Mouse (Mus musculus) hindbrain, embryonic 16.5 days (tissue): ENCODE data around the gene Ankrd22. TPM values are rescaled to one million over a fixed set of nuclear protein-coding genes. Genes with fewer than 3 reads are reported as not detected.

Source experiments
- ATAC-seq: fragments of 200-750 bp; cut with Nextera tagmentation; 2 replicates; pipeline ENCODE4 v1.8.0; 2017; ENCODE audit warnings: moderate TSS enrichment, moderate library complexity
- H3K27ac ChIP-seq: fragments of 300-500 bp; sonication (generic); 2 replicates; pipeline ENCODE4 v1.5.1; 2014; ENCODE audit warnings: low read depth, mild to moderate bottlenecking, control low read depth, low read length, moderate library complexity
- H3K27me3 ChIP-seq: fragments of 300-500 bp; sonication (generic); replicated peaks from 2 replicates; pipeline ENCODE4 v1.6.1; 2014; ENCODE audit warnings: low read length; ENCODE audit not compliant: control insufficient read depth, insufficient read depth
- H3K36me3 ChIP-seq: fragments of 300-500 bp; sonication (generic); 2 replicates; pipeline ENCODE4 v1.6.1; 2014; ENCODE audit warnings: mild to moderate bottlenecking, low read length, moderate library complexity, mixed read lengths; ENCODE audit not compliant: control insufficient read depth, insufficient read depth
- H3K4me1 ChIP-seq: fragments of 300-500 bp; sonication (generic); 2 replicates; pipeline ENCODE4 v1.6.1; 2014; ENCODE audit warnings: low read depth, low read length; ENCODE audit not compliant: control insufficient read depth, insufficient read depth
- H3K4me2 ChIP-seq: fragments of 300-500 bp; sonication (generic); 2 replicates; pipeline ENCODE4 v1.6.1; 2014; ENCODE audit warnings: mild to moderate bottlenecking, low read length, control low read depth, moderate library complexity
- H3K4me3 ChIP-seq: fragments of 300-500 bp; sonication (generic); 2 replicates; pipeline ENCODE4 v1.5.1; 2014; ENCODE audit warnings: mild to moderate bottlenecking, low read length, control low read depth, moderate library complexity
- H3K9ac ChIP-seq: fragments of 300-500 bp; sonication (generic); 2 replicates; pipeline ENCODE4 v1.6.1; 2014; ENCODE audit warnings: low read depth, mild to moderate bottlenecking, control low read depth, low read length, moderate library complexity
- H3K9me3 ChIP-seq: fragments of 300-500 bp; sonication (generic); 2 replicates; pipeline ENCODE4 v1.6.1; 2014; ENCODE audit warnings: mild to moderate bottlenecking, low read length, moderate library complexity; ENCODE audit not compliant: control insufficient read depth
- WGBS: fragments of 180-500 bp; shearing (Covaris S2); extraction: QIAGEN DNeasy Blood & Tissue Kit; methylation state at CpG from one replicate; pipeline ENCODE4 v1.1.7; 2014; 5-methylcytosine and 5-hydroxymethylcytosine counted together
- polyA plus RNA-seq: library from polyadenylated mRNA; unstranded; fragments of >200 nt; fragmentation: Nextera tagmentation; extraction: Ambion mirVana; gene quantifications from 2 replicates; pipeline ENCODE4 v1.2.1, GENCODE M21; 2015

The Ankrd22 gene
- polyA plus RNA-seq, 1 experiment from 2014 or later: not detected

DNA sequence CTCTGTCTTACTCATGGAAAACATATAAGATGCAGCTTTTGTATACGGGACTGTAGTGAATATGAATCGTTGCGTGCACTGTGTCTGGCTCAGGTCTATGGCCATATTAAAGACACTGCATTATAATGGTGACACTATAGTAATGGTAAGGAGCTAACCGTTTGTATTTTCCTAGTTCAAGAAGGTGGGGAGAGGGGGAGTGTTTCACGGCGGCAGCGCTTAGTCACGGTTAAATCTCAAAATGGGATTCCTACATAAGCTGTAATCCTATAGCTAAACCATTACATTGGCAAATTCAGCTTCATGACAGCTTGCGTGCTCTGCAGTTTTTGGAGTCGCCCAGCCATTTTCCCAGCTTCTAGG is 25.8 kb upstream of the Ankrd22 start:
- Histone ChIP-seq H3K4me3 (peak overlapping the region; percentile 84), H3K9ac (peak overlapping the region; percentile 92), H3K27ac (peak overlapping the region; percentile 91), H3K27me3 (no peaks in the 10 kb centered on the region), H3K36me3 (no peaks in the 10 kb centered on the region), H3K4me1 (peaks cover 10% of the 10 kb centered on the region), H3K4me2 (peak overlapping the region; percentile 64), H3K9me3 (no peaks in the 10 kb centered on the region)
- 17% methylated on average over 10 of the region's 10 CpGs for whole genome bisulfite sequencing
- peak; percentile 52 for ATAC-seq

DNA sequence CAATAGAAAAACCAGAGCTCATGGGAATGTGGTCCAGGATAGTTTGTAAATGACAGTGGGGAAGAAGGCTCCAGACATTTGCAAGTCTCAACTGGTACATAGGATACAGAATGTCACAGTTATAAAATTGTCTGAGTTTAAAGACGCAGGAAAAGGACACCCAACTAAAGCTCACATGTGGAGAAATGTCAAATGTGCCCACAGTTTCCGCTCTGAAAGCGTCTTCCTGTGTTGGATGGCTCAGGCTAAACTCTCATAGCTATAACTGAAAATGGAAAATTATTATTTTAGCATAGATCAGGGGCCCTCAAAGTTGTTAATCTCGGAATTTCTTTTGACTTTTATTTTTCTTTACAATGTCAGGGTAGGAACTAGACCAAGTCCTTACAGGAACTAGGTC is 21.0 kb upstream of the Ankrd22 start:
- WGBS: 89% methylated on average over 4 of the region's 4 CpGs
- Histone ChIP-seq H3K4me2 (no peak overlapping the region), H3K4me3 (no peak overlapping the region), H3K27me3 (no peaks in the 10 kb centered on the region), H3K27ac (no peak overlapping the region), H3K4me1 (peaks cover 3% of the 10 kb centered on the region; the same call in 1 of the 2 replicates), H3K36me3 (no peaks in the 10 kb centered on the region), H3K9ac (no peak overlapping the region), H3K9me3 (no peaks in the 10 kb centered on the region)
- no peak for ATAC-seq

DNA sequence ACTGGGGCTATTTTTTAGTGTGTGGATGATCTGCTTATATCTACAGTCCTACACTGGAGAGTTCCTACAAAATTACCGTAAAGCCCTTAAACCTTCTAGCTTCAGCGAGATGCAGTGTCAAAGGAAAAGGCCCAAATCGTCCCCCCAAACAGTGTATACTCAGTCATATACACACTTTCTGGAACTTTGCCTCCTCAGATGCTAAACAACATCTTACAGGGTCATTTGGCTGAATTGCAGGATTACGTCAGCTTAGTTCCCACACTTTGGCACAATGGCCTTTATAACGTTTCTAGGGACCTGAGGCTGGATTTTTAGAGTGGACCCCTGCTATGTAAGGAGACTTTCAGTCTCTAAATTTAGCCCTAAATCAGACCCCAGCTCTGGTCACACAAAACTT is 16.6 kb upstream of the Ankrd22 start:
- no peak overlapping the region for H3K27ac ChIP-seq
- WGBS: 70% methylated on average over 5 of the region's 5 CpGs
- no peak for ATAC-seq
- H3K9ac ChIP-seq: no peak overlapping the region
- H3K27me3 ChIP-seq: no peaks in the 10 kb centered on the region
- no peaks in the 10 kb centered on the region for H3K4me1 ChIP-seq
- no peaks in the 10 kb centered on the region for H3K9me3 ChIP-seq
- H3K4me2 ChIP-seq: no peak overlapping the region
- H3K4me3 ChIP-seq: no peak overlapping the region
- no peaks in the 10 kb centered on the region for H3K36me3 ChIP-seq

DNA sequence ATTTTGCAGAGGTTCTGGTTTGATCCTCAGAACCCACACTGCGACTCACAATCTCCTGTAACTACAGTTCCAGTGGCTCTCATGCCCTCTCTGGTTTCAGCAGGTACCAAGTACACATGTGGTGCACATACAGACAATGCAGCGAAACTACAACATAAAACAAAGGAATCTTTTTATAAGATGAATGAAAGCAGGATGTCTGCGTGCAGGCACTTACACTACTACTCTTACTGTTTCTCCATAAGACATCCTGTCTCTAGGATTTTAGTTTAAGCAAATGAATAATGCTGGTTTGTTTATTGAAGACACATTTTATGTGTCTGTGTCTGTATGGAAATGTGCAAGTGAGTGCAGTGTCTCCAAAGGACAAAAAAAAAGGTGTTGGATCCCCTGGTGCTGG is 15.4 kb upstream of the Ankrd22 start:
- H3K27me3 ChIP-seq: no peaks in the 10 kb centered on the region
- H3K4me1 ChIP-seq: no peaks in the 10 kb centered on the region
- no peaks in the 10 kb centered on the region for H3K36me3 ChIP-seq
- H3K4me3 ChIP-seq: no peak overlapping the region
- H3K9me3 ChIP-seq: no peaks in the 10 kb centered on the region
- H3K27ac ChIP-seq: no peak overlapping the region
- WGBS: 82% methylated on average over 3 of the region's 3 CpGs
- no peak for ATAC-seq
- no peak overlapping the region for H3K4me2 ChIP-seq
- H3K9ac ChIP-seq: no peak overlapping the region

DNA sequence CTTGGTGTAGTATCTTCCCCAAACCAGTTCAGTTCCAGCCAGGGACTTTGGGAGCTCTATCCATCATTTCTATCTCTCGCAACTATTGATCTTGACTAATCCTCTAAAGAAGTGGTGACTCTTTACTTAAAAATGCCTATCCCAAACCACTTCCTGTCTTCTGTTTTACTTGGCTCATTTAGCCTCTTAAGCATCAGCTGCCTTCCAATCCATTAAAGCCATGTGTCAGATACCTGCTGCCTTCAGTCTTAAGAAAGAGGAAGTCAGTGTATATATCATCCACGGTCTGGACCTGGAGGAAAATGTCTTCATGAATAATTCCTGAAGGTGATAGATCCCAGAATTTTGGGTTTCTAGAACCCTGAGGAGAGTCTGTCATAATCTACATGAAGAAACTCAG is 14.5 kb upstream of the Ankrd22 start:
- 87% methylated on average over 2 of the region's 2 CpGs for WGBS
- Histone ChIP-seq H3K27ac (no peak overlapping the region), H3K4me3 (no peak overlapping the region), H3K36me3 (no peaks in the 10 kb centered on the region), H3K4me1 (no peaks in the 10 kb centered on the region), H3K9ac (no peak overlapping the region), H3K4me2 (no peak overlapping the region), H3K9me3 (no peaks in the 10 kb centered on the region), H3K27me3 (no peaks in the 10 kb centered on the region)
- no peak for ATAC-seq

DNA sequence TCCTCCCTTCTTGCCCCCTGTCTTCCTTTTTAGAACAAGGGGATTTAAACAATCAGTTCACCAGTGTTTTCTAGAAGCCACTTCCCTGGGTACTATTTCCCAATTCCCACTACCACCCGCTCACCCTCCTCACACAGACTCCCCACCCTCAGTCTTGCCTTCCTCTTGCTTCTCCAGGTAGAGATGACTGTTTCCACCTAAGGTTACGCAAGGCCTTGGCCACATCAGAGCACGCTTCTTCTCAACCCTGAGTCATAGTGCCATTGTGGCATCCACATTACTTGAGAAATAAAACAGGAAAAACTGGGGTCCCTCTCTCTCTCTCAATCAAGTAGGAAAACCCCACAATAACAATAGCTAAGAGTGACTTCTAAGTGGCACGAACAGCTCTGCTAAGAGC is 13.3 kb upstream of the Ankrd22 start:
- no peak for ATAC-seq
- H3K27me3 ChIP-seq: no peaks in the 10 kb centered on the region
- no peaks in the 10 kb centered on the region for H3K4me1 ChIP-seq
- no peaks in the 10 kb centered on the region for H3K9me3 ChIP-seq
- H3K9ac ChIP-seq: no peak overlapping the region
- H3K27ac ChIP-seq: no peak overlapping the region
- 91% methylated on average over 4 of the region's 4 CpGs for WGBS
- no peaks in the 10 kb centered on the region for H3K36me3 ChIP-seq
- no peak overlapping the region for H3K4me3 ChIP-seq
- H3K4me2 ChIP-seq: no peak overlapping the region

DNA sequence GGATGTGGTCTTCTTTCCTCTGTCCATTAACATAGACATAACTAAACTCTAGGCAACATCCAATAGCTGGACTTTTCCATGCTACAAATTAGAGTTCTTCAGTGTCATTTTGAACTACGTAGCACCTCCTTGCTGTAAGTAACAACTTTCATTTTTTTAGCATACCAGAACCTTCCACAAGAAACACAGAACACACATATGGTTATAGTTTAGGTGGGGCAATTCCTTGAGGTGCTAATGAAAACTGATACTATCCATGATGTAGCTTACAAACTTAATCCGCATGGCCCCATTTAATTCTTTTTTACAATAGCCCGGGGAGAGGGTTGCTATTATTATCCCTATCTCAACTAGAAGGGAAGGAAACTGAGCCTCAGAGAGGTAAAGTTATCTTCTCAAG is 8.2 kb upstream of the Ankrd22 start:
- H3K36me3 ChIP-seq: no peaks in the 10 kb centered on the region
- no peak overlapping the region for H3K4me2 ChIP-seq
- no peaks in the 10 kb centered on the region for H3K9me3 ChIP-seq
- no peaks in the 10 kb centered on the region for H3K27me3 ChIP-seq
- no peak overlapping the region for H3K27ac ChIP-seq
- H3K4me1 ChIP-seq: no peaks in the 10 kb centered on the region
- no peak overlapping the region for H3K9ac ChIP-seq
- H3K4me3 ChIP-seq: no peak overlapping the region
- ATAC-seq: no peak
- WGBS: 93% methylated on average over 3 of the region's 3 CpGs

DNA sequence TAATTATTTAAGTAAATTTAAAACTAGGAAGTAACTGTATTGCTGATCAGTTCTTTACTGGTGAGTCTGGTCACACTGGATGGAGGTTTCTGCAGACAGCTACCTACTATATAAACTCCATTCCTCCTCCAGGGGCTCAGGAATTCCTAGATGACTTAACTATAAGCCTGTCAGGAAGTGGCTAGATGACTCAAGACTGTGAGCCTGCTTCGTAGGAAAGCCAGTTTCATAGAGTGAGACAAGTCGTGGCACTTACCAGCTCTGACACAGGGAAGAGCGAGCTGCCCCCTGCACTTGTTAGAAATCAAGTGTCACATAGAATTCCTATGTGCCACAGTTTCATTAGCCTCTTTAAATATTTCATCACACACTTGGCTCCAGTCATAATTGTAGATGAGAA is 5.3 kb upstream of the Ankrd22 start:
- Histone ChIP-seq H3K4me1 (no peaks in the 10 kb centered on the region), H3K4me3 (no peak overlapping the region), H3K9me3 (no peaks in the 10 kb centered on the region), H3K36me3 (no peaks in the 10 kb centered on the region), H3K4me2 (no peak overlapping the region), H3K27me3 (no peaks in the 10 kb centered on the region), H3K9ac (no peak overlapping the region), H3K27ac (no peak overlapping the region)
- 80% methylated on average over 3 of the region's 3 CpGs for WGBS
- no peak for ATAC-seq

DNA sequence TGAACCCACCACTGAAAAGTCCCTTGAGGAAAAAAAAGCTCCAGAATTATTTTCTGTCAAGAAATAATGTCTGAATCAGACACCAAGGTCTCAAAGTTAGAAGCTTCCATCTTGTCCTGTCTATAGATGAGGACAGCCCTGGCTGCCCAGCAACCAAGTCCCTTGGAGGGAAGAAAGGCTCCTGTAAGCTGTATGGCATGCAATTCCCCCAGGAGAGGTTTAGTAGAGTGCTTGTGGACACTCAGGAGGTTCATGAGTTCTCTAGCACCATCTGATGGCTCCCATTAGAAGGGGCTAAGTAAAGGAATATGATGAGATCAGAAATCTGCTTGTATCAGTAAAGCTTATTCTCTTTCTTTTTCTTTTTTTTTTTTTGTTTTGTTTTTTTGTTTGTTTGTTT is 3.3 kb upstream of the Ankrd22 start:
- no peak overlapping the region for H3K9ac ChIP-seq
- ATAC-seq: no peak
- no peak overlapping the region for H3K4me3 ChIP-seq
- no peaks in the 10 kb centered on the region for H3K9me3 ChIP-seq
- no peak overlapping the region for H3K27ac ChIP-seq
- H3K4me1 ChIP-seq: no peaks in the 10 kb centered on the region
- H3K4me2 ChIP-seq: no peak overlapping the region
- H3K36me3 ChIP-seq: no peaks in the 10 kb centered on the region
- H3K27me3 ChIP-seq: no peaks in the 10 kb centered on the region

DNA sequence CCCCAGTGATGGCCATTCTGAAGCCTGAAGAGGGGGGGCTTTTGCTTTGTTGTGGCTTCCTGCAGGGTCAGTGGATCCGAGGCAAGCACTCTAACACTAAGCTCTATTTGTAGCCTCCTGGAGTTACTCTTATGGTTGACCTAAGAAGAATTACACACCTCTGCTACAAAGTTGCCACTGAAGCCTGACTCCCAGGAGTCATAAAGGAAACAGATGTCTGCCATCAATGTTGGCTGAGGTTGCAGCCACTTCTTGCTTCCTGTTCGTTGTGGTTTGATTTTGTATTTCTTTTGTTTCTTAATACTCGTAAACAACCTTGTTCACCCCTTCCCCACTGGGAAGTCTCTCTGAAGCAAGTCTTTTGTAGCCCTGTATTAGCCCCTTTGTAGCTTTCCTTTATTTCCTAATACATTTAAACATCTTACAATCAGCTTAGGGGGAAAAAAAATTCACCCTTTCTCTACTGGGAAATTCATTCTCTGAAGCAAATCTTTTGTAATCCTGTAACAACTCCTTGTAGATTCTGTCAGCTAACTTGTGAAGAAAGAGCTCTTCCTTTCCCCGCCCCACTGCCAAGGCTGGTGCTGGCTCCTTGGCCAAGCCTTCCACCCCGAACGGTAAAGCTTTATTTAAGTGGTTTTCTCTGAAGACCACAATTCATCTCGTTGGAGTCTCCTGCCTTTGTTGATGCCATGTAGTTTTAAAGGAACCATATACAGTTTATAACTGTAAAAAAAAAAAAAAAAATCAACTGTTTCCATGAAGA is 2.2 kb upstream of the Ankrd22 start:
- Histone ChIP-seq H3K27me3 (no peaks in the 10 kb centered on the region), H3K36me3 (no peaks in the 10 kb centered on the region), H3K27ac (no peak overlapping the region), H3K9me3 (no peaks in the 10 kb centered on the region), H3K4me3 (no peak overlapping the region), H3K9ac (no peak overlapping the region), H3K4me2 (no peak overlapping the region), H3K4me1 (no peaks in the 10 kb centered on the region)
- 54% methylated on average over 7 of the region's 7 CpGs for WGBS
- no peak for ATAC-seq
